Mouse (Mus musculus) brain, embryonic 14.5 days (tissue): ENCODE results near the gene Rnf123. TPM values are rescaled to one million over a fixed set of nuclear protein-coding genes. Genes with fewer than 3 reads are reported as not detected.

Source experiments
- DNase-seq: peaks from one replicate; pipeline ENCODE4 v3.0.0-alpha.2; 2011; ENCODE audit warnings: low read depth
- CTCF ChIP-seq: fragments of 200-500 bp; IDR thresholded peaks from 2 replicates; pipeline ENCODE4 v1.5.1; 2012; ENCODE audit warnings: inconsistent platforms, mild to moderate bottlenecking, moderate library complexity, borderline replicate concordance; ENCODE audit not compliant: insufficient read depth, insufficient read length; ENCODE audit errors: extremely low read depth
- POLR2A ChIP-seq: fragments of 200-500 bp; IDR thresholded peaks from 2 replicates; pipeline ENCODE4 v1.6.1; 2012; ENCODE audit warnings: mild to moderate bottlenecking, inconsistent platforms, borderline replicate concordance; ENCODE audit not compliant: poor library complexity, insufficient read depth, insufficient read length, severe bottlenecking; ENCODE audit errors: extremely low read depth
- polyA plus RNA-seq: library from polyadenylated mRNA; depleted of rRNA; stranded (reverse); fragments of >200 nt; gene quantifications from 2 replicates; pipeline ENCODE4 v1.2.3, GENCODE M21; 2012; rRNA removed

The Rnf123 gene
- polyA plus RNA-seq, 1 experiment: 93.3 TPM

DNA sequence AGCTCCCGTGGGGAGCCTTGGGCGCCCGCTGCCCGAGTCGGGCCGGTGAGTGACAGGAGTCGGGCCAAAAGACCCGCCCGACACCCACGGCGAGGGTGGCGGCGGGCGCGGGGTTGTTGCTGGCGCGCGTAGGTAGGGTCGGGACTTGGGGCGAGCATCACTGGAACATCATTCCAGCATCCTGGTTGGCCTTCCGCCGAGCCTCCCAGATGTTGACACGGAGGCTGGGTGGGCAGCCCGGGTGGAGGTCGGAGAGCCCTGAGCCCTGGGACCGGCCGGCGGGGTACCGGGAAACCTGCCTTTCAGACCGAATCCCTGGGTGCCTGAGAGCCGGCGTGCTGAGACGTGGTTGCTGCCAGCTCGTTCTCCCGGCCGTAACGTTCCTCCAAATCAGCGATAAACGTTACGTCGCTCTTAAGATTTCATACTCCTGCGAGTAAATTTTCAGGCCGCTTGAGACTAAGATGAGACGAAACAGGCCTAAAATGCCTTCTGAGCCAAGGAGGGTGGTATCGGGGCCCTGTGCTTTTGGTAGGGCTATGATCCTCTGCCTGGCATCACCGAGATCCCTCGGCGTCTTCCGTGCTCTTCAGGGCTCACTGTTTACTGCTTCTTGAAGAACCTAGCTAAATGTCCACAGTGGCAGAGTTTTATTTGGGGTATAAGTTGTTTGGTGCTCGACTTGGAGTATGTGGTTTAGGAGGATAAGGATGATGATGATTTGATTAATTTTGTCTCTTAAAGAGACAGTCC lies 80.2 kb downstream of the Rnf123 start:
- peak; percentile 60 for DNase-seq

DNA sequence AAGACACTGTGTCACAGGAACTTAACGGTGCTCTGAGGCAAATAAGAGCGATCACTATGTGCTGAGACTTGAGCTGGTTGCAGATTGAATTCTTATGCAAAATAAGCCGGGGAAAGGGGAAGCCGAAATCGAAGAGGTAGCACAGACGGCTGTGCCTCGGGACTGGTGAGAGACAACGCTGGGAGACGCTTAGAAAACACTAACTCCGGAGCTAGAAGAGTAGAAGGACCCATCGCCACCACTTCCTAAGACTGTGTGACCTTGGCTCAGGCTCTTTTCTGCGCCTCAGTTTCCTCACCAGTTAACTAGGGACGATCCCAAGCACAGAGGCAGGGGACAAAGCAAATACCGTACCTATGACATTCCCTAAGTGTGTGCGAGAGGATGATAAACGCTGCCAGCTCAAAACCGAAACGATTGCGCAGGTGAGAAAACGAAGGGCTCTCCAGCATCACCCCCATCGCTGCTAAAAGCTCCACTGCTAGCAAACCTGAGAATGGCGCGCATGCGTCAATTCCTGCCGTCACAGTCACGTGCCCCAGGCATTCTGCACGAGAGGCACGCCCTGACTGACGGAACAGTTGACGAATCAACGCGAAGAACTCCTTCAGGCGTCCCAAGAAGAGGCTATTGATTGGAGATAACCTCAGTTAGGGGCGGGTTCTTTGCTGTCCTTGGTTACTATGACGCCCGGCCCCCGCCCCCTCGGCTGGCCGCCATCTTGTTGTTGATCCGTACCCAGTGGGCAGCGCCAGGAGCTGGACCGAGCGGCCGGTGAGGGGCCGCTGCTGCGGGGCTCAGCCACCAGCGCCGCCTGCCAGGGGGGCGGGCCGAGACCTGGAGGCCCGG lies 81.0 kb downstream of the Rnf123 start, which contains the start of gene Ip6k1:
TSS of gene Ip6k1 (plus strand) at position 580 of the 849 bp plus-strand sequence.
- peak; percentile 100 for DNase-seq
- TF ChIP-seq POLR2A (peak; percentile 54), CTCF (no peak)

More for the DNA sequence above, 80.2 kb downstream of the Rnf123 start:
- no peak for TF ChIP-seq POLR2A
- no peak for TF ChIP-seq CTCF

Other genes with a start within 250 kb of the Rnf123 start
- 82.3 and 90.4 TPM in 2 replicates for gene Rbm6, start 210.1 kb downstream of the Rnf123 start, polyA plus RNA-seq
- 31.5 and 37.2 TPM in 2 replicates for gene Mon1a, start 195.2 kb downstream of the Rnf123 start, polyA plus RNA-seq
- gene Mst1r, start 176.5 kb downstream of the Rnf123 start, polyA plus RNA-seq: 4.2 and 6.5 TPM in 2 replicates
- gene Actl11, start 154.9 kb downstream of the Rnf123 start, polyA plus RNA-seq: not detected in 2 replicates
- 40.3 and 70.1 TPM in 2 replicates for gene Camkv, start 147.7 kb downstream of the Rnf123 start, polyA plus RNA-seq
- gene Traip, start 133.2 kb downstream of the Rnf123 start, polyA plus RNA-seq: 6.9 and 7.8 TPM in 2 replicates
- 4.3 and 5.8 TPM in 2 replicates for gene Uba7, start 107.8 kb downstream of the Rnf123 start, polyA plus RNA-seq
- gene Gm20661, start 100.3 kb downstream of the Rnf123 start, polyA plus RNA-seq: 1.3 and 1.7 TPM in 2 replicates
- gene Inka1, start 97.5 kb downstream of the Rnf123 start, polyA plus RNA-seq: 13.3 and 14.6 TPM in 2 replicates
- 6.1 and 6.7 TPM in 2 replicates for gene Cdhr4, start 90.8 kb downstream of the Rnf123 start, polyA plus RNA-seq
- 2.3 and 4.5 TPM in 2 replicates for gene Gm20662, start 87.0 kb downstream of the Rnf123 start, polyA plus RNA-seq
- gene Ip6k1, start 80.8 kb downstream of the Rnf123 start, polyA plus RNA-seq: 163 and 198 TPM in 2 replicates
- gene Gmppb, start 34.1 kb downstream of the Rnf123 start, polyA plus RNA-seq: 15.7 and 16.8 TPM in 2 replicates
- gene Amigo3, start 30.2 kb downstream of the Rnf123 start, polyA plus RNA-seq: 3.6 and 4.0 TPM in 2 replicates
- gene Mst1, start 2.9 kb downstream of the Rnf123 start, polyA plus RNA-seq: 0.08 and 0.10 TPM in 2 replicates
- 65.1 and 81.4 TPM in 2 replicates for gene Apeh, start 11.3 kb upstream of the Rnf123 start, polyA plus RNA-seq
- gene Bsn, start 107.0 kb upstream of the Rnf123 start, polyA plus RNA-seq: 18.7 and 40.0 TPM in 2 replicates
- gene Dag1, start 180.6 kb upstream of the Rnf123 start, polyA plus RNA-seq: 25.9 and 58.1 TPM in 2 replicates
- gene Nicn1, start 207.1 kb upstream of the Rnf123 start, polyA plus RNA-seq: 113 and 115 TPM in 2 replicates
- gene Amt, start 213.5 kb upstream of the Rnf123 start, polyA plus RNA-seq: 58.0 and 67.8 TPM in 2 replicates
- 124 and 160 TPM in 2 replicates for gene Rhoa, start 222.8 kb upstream of the Rnf123 start, polyA plus RNA-seq
- 34.6 and 39.0 TPM in 2 replicates for gene Tcta, start 222.8 kb upstream of the Rnf123 start, polyA plus RNA-seq